Mouse (Mus musculus) megakaryocyte, embryonic 14.5 days (primary cell): Measurements from ENCODE around the gene Eral1.

ENCODE experiments used
- FLI1 ChIP-seq: IDR thresholded peaks from 2 replicates; pipeline ENCODE4 v1.6.1; 2012; ENCODE audit warnings: low read length, inconsistent platforms, mixed read lengths
- GATA1 ChIP-seq: IDR thresholded peaks from 3 replicates; pipeline ENCODE4 v1.6.1; 2012; ENCODE audit warnings: mixed read lengths, low read length, inconsistent platforms, borderline replicate concordance

DNA sequence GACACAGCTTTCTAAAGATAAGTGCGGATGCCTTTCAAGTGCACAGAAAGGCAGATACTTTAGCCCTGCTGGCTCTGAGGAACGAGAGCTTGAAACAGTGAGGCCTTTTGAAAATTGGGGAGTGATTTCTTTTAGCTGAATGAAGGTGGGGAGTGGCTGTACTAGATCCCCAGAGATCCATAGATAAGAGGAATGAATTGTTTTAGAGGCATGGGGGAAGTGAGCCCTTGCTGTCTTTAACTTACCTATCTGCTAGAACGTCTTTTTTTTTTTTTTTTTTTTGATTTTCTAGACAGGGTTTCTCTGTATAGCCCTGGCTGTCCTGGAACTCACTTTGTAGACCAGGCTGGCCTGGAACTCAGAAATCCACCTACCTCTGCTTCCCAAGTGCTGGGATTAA lies 16.9 kb upstream of the Eral1 start:
- TF ChIP-seq GATA1 = no peak
- TF ChIP-seq FLI1 = no peak
